Mouse (Mus musculus): ENCODE data around the gene Anapc5. TPM values are rescaled to one million over a fixed set of nuclear protein-coding genes. Genes with fewer than 3 reads are reported as not detected.

Anapc5 gene
- polyA plus RNA-seq, 1 experiment = 138 TPM

- Histone ChIP-seq H3K4me1 (ENCODE audit: control insufficient read depth, insufficient read depth, insufficient read length, low read length) (no peaks in the 10 kb centered on the region), H3K27ac (replicated peaks; ENCODE audit: low read depth, low read length) (no peak overlapping the region), H3K4me3 (ENCODE audit: insufficient read depth, low read depth, low read length) (no peak overlapping the region)
Observed at GRCm38 (mm10) chr5:122780791-122781432, 40.2 kb downstream of the Anapc5 start.

- peaks cover 2% of the 10 kb centered on the region; the same call in 1 of the 2 replicates for H3K4me1 ChIP-seq (ENCODE audit: control insufficient read depth, insufficient read depth, insufficient read length, low read length)
- H3K27ac ChIP-seq (replicated peaks; ENCODE audit: low read depth, low read length) = peak within 1 kb of the TSS; percentile 84
- peak within 1 kb of the TSS; percentile 81 for H3K4me3 ChIP-seq (ENCODE audit: insufficient read depth, low read depth, low read length)
Observed at GRCm38 (mm10) chr5:122779277-122779834, 41.8 kb downstream of the Anapc5 start, which contains the start of gene Camkk2. Gene Camkk2, minus strand, starts transcription at chr5:122779409.

- Histone ChIP-seq H3K4me3 (ENCODE audit: insufficient read depth, low read depth, low read length) (peak overlapping the region; percentile 81), H3K4me1 (ENCODE audit: control insufficient read depth, insufficient read depth, insufficient read length, low read length) (peaks cover 2% of the 10 kb centered on the region; the same call in 1 of the 2 replicates), H3K27ac (replicated peaks; ENCODE audit: low read depth, low read length) (no peak overlapping the region)
Observed at GRCm38 (mm10) chr5:122778231-122779226, 42.6 kb downstream of the Anapc5 start.

- H3K4me1 ChIP-seq (ENCODE audit: control insufficient read depth, insufficient read depth, insufficient read length, low read length) = peaks cover 2% of the 10 kb centered on the region; the same call in 1 of the 2 replicates
- H3K4me3 ChIP-seq (ENCODE audit: insufficient read depth, low read depth, low read length) = no peak overlapping the region
- H3K27ac ChIP-seq (replicated peaks; ENCODE audit: low read depth, low read length) = no peak overlapping the region
Observed at GRCm38 (mm10) chr5:122777322-122777721, 43.8 kb downstream of the Anapc5 start.

- no peak overlapping the region for H3K4me3 ChIP-seq (ENCODE audit: insufficient read depth, low read depth, low read length)
- H3K27ac ChIP-seq (replicated peaks; ENCODE audit: low read depth, low read length) = no peak overlapping the region
- H3K4me1 ChIP-seq (ENCODE audit: control insufficient read depth, insufficient read depth, insufficient read length, low read length) = peaks cover 5% of the 10 kb centered on the region; the same call in 1 of the 2 replicates
Observed at GRCm38 (mm10) chr5:122775646-122776286, 45.4 kb downstream of the Anapc5 start.

- Histone ChIP-seq H3K27ac (replicated peaks; ENCODE audit: low read depth, low read length) (no peak overlapping the region), H3K4me3 (ENCODE audit: insufficient read depth, low read depth, low read length) (no peak overlapping the region), H3K4me1 (ENCODE audit: control insufficient read depth, insufficient read depth, insufficient read length, low read length) (peaks cover 10% of the 10 kb centered on the region)
Observed at GRCm38 (mm10) chr5:122774743-122775611, 46.2 kb downstream of the Anapc5 start.

- Histone ChIP-seq H3K27ac (replicated peaks; ENCODE audit: low read depth, low read length) (no peak overlapping the region), H3K4me3 (ENCODE audit: insufficient read depth, low read depth, low read length) (no peak overlapping the region), H3K4me1 (ENCODE audit: control insufficient read depth, insufficient read depth, insufficient read length, low read length) (peaks cover 15% of the 10 kb centered on the region)
Observed at GRCm38 (mm10) chr5:122773756-122774155, 47.4 kb downstream of the Anapc5 start.

GRCm38 (mm10) chr5:122771428-122771827 is 49.7 kb downstream of the Anapc5 start:
- Histone ChIP-seq H3K27ac (replicated peaks; ENCODE audit: low read depth, low read length) (no peak overlapping the region), H3K4me3 (ENCODE audit: insufficient read depth, low read depth, low read length) (no peak overlapping the region), H3K4me1 (ENCODE audit: control insufficient read depth, insufficient read depth, insufficient read length, low read length) (peaks cover 15% of the 10 kb centered on the region)

GRCm38 (mm10) chr5:122770806-122771261 is 50.3 kb downstream of the Anapc5 start:
- Histone ChIP-seq H3K27ac (replicated peaks; ENCODE audit: low read depth, low read length) (peak overlapping the region; percentile 81), H3K4me1 (ENCODE audit: control insufficient read depth, insufficient read depth, insufficient read length, low read length) (peaks cover 15% of the 10 kb centered on the region), H3K4me3 (ENCODE audit: insufficient read depth, low read depth, low read length) (no peak overlapping the region)

- Histone ChIP-seq H3K4me1 (ENCODE audit: control insufficient read depth, insufficient read depth, insufficient read length, low read length) (peaks cover 14% of the 10 kb centered on the region), H3K4me3 (ENCODE audit: insufficient read depth, low read depth, low read length) (no peak overlapping the region), H3K27ac (replicated peaks; ENCODE audit: low read depth, low read length) (peak overlapping the region; percentile 81)
Observed at GRCm38 (mm10) chr5:122770304-122770703, 50.8 kb downstream of the Anapc5 start.

- H3K4me3 ChIP-seq (ENCODE audit: insufficient read depth, low read depth, low read length) = no peak overlapping the region
- peaks cover 13% of the 10 kb centered on the region for H3K4me1 ChIP-seq (ENCODE audit: control insufficient read depth, insufficient read depth, insufficient read length, low read length)
- no peak overlapping the region for H3K27ac ChIP-seq (replicated peaks; ENCODE audit: low read depth, low read length)
Observed at GRCm38 (mm10) chr5:122769101-122769568, 52.0 kb downstream of the Anapc5 start.

- Histone ChIP-seq H3K4me1 (ENCODE audit: control insufficient read depth, insufficient read depth, insufficient read length, low read length) (peaks cover 15% of the 10 kb centered on the region), H3K4me3 (ENCODE audit: insufficient read depth, low read depth, low read length) (no peak overlapping the region), H3K27ac (replicated peaks; ENCODE audit: low read depth, low read length) (no peak overlapping the region)
Observed at GRCm38 (mm10) chr5:122767283-122767682, 53.9 kb downstream of the Anapc5 start.

- H3K4me1 ChIP-seq (ENCODE audit: control insufficient read depth, insufficient read depth, insufficient read length, low read length) = peaks cover 8% of the 10 kb centered on the region; the same call in 1 of the 2 replicates
- H3K27ac ChIP-seq (replicated peaks; ENCODE audit: low read depth, low read length) = no peak overlapping the region
- no peak overlapping the region for H3K4me3 ChIP-seq (ENCODE audit: insufficient read depth, low read depth, low read length)
Observed at GRCm38 (mm10) chr5:122764032-122764464, 57.1 kb downstream of the Anapc5 start.
